Mouse (Mus musculus) retina, adult 2 months (tissue): ENCODE results near the gene Fndc3a.

ENCODE experiments used
- DNase-seq: peaks from one replicate; pipeline ENCODE4 v3.0.0-alpha.2; 2012; ENCODE audit warnings: low read depth, low spot score

Fndc3a gene

DNA sequence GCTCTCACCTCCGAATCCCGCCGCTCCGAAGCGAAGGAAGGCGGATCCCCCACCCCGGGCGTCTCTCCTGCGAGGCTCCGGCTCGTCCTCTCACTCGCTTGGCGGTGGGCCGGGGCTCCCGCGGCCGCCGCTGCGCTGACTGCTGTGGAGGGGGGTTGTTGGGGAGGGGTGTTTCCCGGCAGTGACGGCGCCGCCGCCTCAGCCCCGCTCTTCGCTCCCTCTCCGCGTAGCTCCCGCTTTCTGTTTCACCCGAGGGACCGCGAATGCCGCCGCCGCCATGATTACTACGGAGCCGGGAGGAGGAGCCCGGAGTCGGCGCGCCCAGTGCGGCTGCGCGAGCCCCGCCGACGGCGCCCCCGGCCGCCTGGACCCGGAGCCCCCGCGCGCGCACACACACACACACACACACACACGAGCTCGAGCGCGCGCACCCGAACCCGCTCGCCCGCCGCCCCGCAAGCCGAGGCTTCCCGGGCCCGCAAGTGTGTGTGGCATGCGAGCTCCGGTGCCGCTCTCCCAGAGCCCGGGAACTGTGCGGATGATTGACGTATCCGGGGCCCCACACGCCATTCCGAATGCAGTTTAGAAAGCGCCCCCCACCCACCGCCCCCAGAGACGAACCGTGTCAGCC lies at the start of gene Fndc3a:
Gene Fndc3a (minus strand): TSS at position 294 of the 631 bp plus-strand sequence.
- peak; percentile 65 for DNase-seq

GRCm38 (mm10) chr14:72752893-72753292 lies 43.1 kb upstream of the Fndc3a start:
- no peak for DNase-seq

DNA sequence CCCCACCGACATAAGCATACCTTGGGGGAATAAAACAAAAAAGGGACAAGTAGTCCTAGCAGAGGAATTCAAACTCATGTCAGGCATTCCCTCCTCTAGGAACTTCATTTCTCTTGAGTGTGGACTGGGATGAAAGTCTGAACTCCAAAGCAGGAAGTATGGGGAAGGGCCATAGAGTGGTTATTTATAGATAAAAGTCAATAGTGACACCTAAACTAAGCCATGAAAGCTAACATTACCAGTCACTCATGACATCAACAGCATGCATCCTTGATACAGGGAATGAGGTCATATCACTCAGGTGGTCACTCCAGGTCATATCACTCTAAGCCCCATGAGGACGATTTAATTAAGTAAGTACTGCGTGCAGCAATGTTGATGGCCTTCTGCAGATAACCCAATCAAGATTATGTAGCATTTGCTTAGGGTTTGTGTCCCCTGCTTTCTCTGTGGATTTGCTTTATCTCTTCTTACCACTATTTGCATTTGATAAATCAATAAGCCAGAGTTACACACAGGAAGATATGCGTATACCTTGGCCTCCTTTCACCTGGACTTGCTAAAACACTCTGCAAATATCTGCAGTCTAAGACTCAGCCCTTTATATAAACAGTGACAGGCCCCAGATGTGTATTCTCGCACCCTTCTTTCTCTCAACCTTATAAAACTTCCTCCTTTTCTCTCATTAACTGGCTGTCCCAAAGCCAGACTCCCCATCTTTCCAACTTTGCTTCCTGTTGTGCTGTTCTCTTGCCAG lies 40.8 kb upstream of the Fndc3a start:
- no peak for DNase-seq

DNA sequence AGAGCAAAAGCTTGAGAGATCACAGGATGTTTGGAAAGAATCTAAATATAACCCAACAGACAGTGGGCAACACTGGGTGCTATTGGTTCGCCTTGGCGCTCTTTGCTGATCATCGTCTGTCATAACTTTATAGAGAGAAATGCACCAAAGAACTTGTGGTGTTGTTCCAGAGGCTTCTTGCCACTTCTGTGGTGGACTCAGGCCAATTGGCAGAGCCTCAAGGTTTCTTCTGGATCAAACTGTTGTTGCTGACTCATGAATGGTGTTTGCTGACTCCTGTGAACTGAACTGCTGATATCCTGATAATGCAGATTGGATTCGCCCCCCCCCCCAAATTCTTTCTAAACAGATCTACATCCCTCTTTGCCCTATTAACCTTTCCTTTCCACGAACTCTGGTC lies 38.5 kb upstream of the Fndc3a start:
- no peak for DNase-seq

- no peak for DNase-seq
Observed at GRCm38 (mm10) chr14:72741667-72742066, 31.9 kb upstream of the Fndc3a start.

- no peak for DNase-seq
Observed at GRCm38 (mm10) chr14:72740336-72740735, 30.5 kb upstream of the Fndc3a start.

GRCm38 (mm10) chr14:72739484-72740208 lies 29.8 kb upstream of the Fndc3a start:
- no peak for DNase-seq

DNA sequence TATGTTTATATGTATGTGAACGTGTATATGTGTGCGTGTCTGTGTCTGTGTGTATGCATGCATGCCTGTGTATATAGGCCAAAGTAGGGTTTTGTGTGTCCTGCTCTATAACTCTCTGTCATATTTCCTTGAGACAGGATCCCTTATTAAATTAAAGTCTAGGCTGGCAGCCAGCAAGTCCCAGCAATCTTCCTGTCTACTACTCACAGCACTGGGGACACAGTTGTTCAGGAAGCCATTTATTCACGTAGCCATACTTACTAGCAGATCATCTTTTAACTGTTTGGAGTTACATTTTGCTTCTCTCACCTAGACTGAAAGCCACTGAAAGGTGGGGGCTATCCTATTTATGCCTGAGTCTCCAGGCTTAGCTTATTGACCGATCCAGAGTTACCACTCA lies 29.0 kb upstream of the Fndc3a start:
- DNase-seq, result no peak

DNA sequence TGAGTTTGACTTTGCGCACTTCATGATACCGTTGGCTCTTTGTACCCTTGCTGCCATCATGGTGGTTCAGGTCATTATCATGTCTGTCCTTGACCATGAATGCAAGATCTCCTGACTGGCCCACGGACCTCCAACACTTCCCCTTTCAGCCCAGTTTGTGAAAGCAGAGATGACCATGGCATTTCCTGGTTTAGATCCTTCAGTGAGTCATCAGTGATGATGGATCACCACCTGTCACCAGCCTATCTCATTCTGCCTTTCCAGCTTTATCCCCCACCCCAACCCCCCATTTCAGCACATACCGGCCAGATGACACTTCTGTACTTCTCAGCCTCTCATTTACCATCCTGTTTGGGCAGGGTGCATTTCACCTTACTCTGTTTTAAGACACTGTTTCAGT lies 28.4 kb upstream of the Fndc3a start:
- no peak for DNase-seq

- DNase-seq, result no peak
Observed at GRCm38 (mm10) chr14:72725865-72726264, 16.1 kb upstream of the Fndc3a start.

DNA sequence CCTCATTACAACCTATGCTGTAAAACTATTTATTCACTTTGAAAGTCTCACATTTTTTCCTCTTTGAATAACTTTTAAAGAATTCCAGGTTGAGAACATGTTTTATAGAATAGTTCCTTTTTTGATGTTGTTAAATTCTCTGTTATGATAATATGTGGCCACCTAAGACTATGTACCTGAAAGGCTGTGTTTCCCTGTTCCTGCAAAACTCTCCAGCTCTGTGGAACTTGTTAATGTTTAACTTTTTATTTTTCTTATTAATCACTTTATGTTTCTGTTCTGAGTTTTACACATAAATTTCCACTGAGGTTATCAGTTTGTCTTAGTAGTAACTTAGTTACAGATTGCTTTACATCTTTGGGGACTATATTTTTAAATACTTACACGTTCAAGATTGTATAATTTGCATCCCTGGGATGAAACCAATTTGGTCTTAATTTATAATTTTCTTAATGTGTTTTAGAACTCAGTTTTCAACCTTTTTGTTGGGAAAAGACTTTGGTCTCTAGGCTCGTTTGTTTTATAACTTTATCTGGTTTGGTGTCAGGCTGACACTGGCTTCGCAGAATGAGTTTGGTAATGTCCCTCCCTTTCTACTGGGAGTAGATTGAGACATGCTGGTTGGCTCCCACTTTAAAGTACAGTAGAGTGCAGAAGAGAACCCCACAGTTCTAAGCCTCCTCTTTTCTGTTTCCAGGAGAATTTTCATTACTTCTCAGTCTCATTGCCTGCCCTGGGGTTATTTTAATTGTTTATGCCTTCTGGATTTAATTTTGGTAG lies 12.7 kb upstream of the Fndc3a start:
- no peak for DNase-seq

GRCm38 (mm10) chr14:72716175-72716574 lies 6.4 kb upstream of the Fndc3a start:
- no peak for DNase-seq

GRCm38 (mm10) chr14:72711130-72711529 lies 1.3 kb upstream of the Fndc3a start:
- DNase-seq, result no peak

GRCm38 (mm10) chr14:72710341-72711027 lies 681 bp upstream of the Fndc3a start:
- peak; percentile 28 for DNase-seq

DNA sequence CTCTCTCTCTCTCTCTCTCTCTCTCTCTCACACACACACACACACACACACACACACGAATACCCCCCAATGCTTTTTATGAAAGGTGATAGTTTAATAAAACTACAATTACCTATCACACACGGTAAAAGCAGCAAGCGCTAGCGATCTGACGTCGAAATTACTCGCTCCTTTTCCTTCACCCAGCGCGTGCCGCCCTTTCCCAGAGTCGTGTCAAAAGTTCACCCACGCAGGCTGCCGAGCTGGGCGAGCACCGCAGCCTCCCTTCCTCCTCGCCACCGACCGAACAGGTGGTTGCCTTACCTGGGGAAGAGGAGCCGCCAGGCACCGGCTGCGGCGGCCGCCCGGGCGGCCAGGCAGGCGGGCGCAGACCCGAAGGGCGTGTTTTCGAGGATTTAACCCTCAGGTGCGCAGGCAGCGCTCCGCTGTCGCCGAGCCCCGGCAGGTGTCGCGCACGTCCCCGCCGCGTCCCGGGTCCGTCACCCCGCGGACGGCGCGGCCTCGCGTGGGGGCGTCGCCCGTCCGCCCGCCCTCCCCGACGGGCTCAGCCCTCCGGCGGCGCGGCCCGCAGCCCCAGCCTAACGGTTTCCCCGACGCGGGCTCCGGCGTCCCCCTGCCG lies 603 bp downstream of the Fndc3a start:
- peak; percentile 44 for DNase-seq

- DNase-seq, result no peak
Observed at GRCm38 (mm10) chr14:72708581-72708991, 1.2 kb downstream of the Fndc3a start.

DNA sequence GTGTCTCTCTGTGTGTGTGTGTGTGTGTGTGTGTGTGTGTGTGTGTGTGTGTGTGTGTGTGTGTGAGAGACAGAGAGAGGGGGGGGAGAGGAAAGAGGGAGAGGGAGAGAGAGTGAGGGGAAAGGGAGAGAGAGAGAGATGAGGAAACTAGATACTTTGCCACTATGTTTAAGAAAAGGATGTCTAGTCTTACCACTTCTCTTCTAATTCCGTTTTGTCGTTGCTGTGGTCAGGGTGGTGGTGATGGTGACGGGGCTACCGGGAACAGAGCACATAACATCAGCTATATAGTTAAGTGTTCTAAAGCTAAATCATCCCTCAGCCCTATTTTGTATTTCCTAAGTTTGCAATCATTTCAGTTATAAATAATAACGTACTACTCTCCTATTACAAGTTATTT lies 9.7 kb downstream of the Fndc3a start:
- DNase-seq, result no peak

GRCm38 (mm10) chr14:72691406-72691805 lies 18.4 kb downstream of the Fndc3a start:
- no peak for DNase-seq

DNA sequence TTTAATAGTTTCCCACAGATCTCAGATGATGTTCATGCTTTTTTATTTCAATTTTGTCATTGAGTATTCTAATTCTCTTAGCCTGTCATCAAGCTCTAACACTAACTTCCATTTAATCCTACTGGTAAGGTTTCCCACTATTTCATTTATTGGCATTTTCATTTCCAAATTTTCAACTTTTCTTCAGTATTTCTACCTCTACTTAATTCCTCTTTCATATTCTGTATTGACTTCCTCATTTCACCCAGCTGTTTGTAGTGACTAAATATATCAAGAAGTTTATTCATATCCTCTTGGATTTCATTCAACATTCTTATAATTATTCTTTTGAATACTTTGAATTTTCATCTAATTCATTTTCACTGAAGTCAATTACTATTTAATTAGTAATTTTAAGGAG lies 20.3 kb downstream of the Fndc3a start:
- DNase-seq, result no peak

DNA sequence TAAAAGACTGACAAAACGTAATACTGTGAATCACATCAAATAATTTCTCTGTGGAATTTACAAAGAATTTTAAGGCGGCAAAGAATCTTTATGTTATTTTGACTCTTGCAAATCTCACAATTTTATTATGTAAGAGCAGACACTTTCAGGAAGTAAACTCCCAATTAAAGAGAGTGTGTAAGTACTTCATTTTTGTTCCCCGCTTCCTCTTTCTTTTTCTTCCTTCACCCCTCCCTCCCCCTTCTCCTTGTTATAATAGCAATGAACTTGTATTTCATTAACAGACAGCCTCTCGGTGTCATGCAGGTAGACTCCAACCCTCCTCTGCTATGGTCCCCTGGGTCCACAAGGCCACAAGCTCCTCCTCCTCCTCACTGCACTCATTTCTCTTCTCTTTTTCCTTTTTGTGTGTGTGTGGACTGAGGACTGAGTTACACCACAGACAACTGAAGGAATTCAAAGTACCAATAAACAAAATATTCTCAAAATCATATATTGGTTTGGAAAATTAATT lies 24.9 kb downstream of the Fndc3a start:
- DNase-seq, result no peak

GRCm38 (mm10) chr14:72677247-72677646 lies 32.6 kb downstream of the Fndc3a start:
- no peak for DNase-seq
